Mouse (Mus musculus) embryonic facial prominence, embryonic 15.5 days (tissue): Measurements from ENCODE around the gene Gm20716. TPM values are rescaled to one million over a fixed set of nuclear protein-coding genes. Genes with fewer than 3 reads are reported as not detected.
"Not testable (repeated sequence)": the region's sequence is repeated elsewhere in the genome, so short reads cannot be mapped to it uniquely, and the experiment has no call there.

Source experiments
- ATAC-seq: fragments of 200-750 bp; cut with Nextera tagmentation; 2 replicates; pipeline ENCODE4 v1.8.0; 2017; ENCODE audit warnings: low read depth, moderate TSS enrichment; ENCODE audit not compliant: insufficient number of reproducible peaks, low FRiP score, low TSS enrichment
- H3K27ac ChIP-seq: fragments of 300-500 bp; sonication (generic); replicated peaks from 2 replicates; pipeline ENCODE4 v1.5.1; 2015; ENCODE audit warnings: mild to moderate bottlenecking, inconsistent platforms
- H3K27me3 ChIP-seq: fragments of 300-500 bp; sonication (generic); 2 replicates; pipeline ENCODE4 v1.6.1; 2015; ENCODE audit warnings: inconsistent platforms
- H3K36me3 ChIP-seq: fragments of 300-500 bp; sonication (generic); 2 replicates; pipeline ENCODE4 v1.6.1; 2015; ENCODE audit warnings: mild to moderate bottlenecking, inconsistent platforms
- H3K4me1 ChIP-seq: fragments of 300-500 bp; sonication (generic); 2 replicates; pipeline ENCODE4 v1.6.1; 2015; ENCODE audit warnings: inconsistent platforms
- H3K4me2 ChIP-seq: fragments of 300-500 bp; sonication (generic); replicated peaks from 2 replicates; pipeline ENCODE4 v1.6.1; 2015; ENCODE audit warnings: mild to moderate bottlenecking, inconsistent platforms
- H3K4me3 ChIP-seq: fragments of 300-500 bp; sonication (generic); replicated peaks from 2 replicates; pipeline ENCODE4 v1.5.1; 2015; ENCODE audit warnings: mild to moderate bottlenecking, inconsistent platforms
- H3K9ac ChIP-seq: fragments of 300-500 bp; sonication (generic); 2 replicates; pipeline ENCODE4 v1.6.1; 2015; ENCODE audit warnings: inconsistent platforms
- H3K9me3 ChIP-seq: fragments of 300-500 bp; sonication (generic); replicated peaks from 2 replicates; pipeline ENCODE4 v1.6.1; 2016; ENCODE audit warnings: inconsistent platforms
- WGBS: fragments of 180-500 bp; shearing (Covaris S2); methylation state at CpG from one replicate; pipeline ENCODE4 v1.1.7; 2015; 5-methylcytosine and 5-hydroxymethylcytosine counted together
- polyA plus RNA-seq: library from polyadenylated mRNA; unstranded; fragments of >200 nt; fragmentation: Nextera tagmentation; extraction: Ambion mirVana; gene quantifications from 2 replicates; pipeline ENCODE4 v1.2.1, GENCODE M21; 2015

The Gm20716 gene
- polyA plus RNA-seq, 1 experiment from 2014 or later = 18.6 TPM

GRCm38 (mm10) chr2:168160370-168160930 is 69.7 kb downstream of the Gm20716 start:
- WGBS = 75% methylated on average over 9 of the region's 9 CpGs
- Histone ChIP-seq H3K4me3 (no peak overlapping the region), H3K27ac (no peak overlapping the region), H3K36me3 (no peaks in the 10 kb centered on the region), H3K9ac (no peak overlapping the region), H3K4me2 (no peak overlapping the region), H3K9me3 (no peaks in the 10 kb centered on the region), H3K27me3 (no peaks in the 10 kb centered on the region), H3K4me1 (peaks cover 32% of the 10 kb centered on the region)
- ATAC-seq = no peak

DNA sequence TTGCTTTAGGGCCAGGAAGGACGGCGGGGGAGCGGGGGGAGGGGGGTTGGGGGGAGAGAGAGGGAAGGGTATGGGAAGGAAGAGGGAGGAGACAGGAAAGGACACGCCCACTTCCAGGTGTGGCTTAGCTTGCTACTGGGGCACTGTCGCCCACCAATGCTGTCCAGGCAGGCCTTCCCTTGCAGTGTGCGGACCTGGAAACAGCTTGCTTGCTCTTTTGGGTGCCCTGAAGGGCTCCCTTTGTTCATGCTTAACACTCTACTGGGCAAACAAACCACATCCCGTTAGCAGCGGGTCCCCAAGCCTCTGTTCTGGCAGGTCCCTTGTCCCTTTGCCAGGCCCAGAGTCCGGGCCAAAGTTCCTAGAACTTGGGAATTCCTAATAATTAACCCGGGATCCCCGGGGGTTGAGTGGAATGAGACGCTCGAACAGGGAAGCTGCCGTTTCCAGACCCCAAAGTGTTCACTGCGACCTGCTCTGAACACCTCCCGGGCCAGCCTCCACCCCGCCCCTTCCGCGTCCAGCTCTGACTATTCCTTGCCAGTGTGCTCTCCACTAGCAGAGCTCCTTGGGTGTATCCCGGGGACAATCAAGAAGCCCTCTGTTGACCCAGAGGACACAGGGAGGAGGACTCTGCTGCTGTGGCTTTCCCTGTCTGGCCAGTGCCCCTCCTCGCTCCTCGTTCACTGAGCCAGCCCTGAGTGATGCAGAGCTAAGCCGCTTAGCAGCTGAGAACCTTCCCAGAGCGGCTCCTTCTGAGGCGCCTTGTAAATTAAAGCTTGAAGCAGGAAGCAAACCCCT is 71.1 kb downstream of the Gm20716 start:
- peaks cover 46% of the 10 kb centered on the region for H3K4me1 ChIP-seq
- peak overlapping the region; percentile 23 for H3K4me3 ChIP-seq
- H3K27ac ChIP-seq = peak overlapping the region; percentile 4; the same call in 1 of the 2 replicates
- ATAC-seq = no peak
- H3K9me3 ChIP-seq = no peaks in the 10 kb centered on the region
- no peaks in the 10 kb centered on the region for H3K36me3 ChIP-seq
- WGBS = 7% methylated on average over 25 of the region's 25 CpGs
- no peak overlapping the region for H3K9ac ChIP-seq
- H3K27me3 ChIP-seq = no peaks in the 10 kb centered on the region
- peak overlapping the region; percentile 56 for H3K4me2 ChIP-seq

DNA sequence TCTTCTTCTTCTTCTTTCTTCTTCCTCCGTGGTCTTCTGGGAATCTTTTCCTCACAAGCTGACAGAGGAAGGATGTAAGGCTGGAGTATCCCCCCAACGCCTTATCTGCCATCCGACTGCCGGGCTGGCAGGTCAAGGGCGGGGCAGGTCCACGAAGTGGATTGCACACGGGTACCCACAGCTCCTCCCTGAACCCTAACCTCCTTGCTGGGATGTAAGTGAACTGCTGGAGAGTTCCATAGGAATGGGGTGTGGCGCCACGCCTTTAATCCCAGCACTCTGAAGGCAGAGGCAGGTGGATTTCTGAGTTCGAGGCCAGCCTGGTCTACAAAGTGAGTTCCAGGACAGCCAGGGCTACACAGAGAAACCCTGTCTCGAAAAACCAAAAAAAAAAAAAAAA is 72.2 kb downstream of the Gm20716 start:
- H3K4me1 ChIP-seq = peaks cover 52% of the 10 kb centered on the region
- not testable (repeated sequence) for H3K36me3 ChIP-seq, H3K4me2 ChIP-seq, ATAC-seq, H3K4me3 ChIP-seq, H3K27ac ChIP-seq, H3K9ac ChIP-seq, H3K27me3 ChIP-seq, H3K9me3 ChIP-seq
- WGBS = 49% methylated on average over 10 of the region's 11 CpGs

- Histone ChIP-seq H3K9me3 (no peaks in the 10 kb centered on the region), H3K9ac (no peak overlapping the region), H3K4me1 (peaks cover 42% of the 10 kb centered on the region), H3K27me3 (no peaks in the 10 kb centered on the region), H3K36me3 (no peaks in the 10 kb centered on the region), H3K4me2 (no peak overlapping the region), H3K27ac (no peak overlapping the region), H3K4me3 (no peak overlapping the region)
- WGBS = 46% methylated on average over 14 of the region's 14 CpGs
- no peak for ATAC-seq
Observed at GRCm38 (mm10) chr2:168156361-168156760, 73.8 kb downstream of the Gm20716 start.

DNA sequence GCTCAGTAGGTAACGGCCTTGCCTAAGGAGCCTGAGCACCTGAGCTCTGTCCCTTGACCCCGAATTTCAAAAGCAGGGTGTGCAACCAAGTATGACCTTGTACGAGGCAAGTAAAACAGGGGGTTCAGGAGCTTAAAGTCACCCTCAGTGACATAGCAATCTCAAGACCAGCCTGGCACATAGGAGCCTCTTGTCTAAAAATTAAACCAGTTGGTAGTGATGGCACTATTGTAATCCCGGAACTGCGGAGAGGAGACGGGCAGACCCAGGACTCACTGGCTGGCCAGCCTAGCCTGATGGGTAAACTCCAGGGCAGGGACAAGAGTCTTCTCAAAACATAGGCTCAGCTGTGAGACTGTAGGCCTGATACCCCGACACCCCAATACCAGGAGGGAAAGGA is 74.5 kb downstream of the Gm20716 start:
- no peak overlapping the region for H3K27ac ChIP-seq
- WGBS = 90% methylated on average over 7 of the region's 7 CpGs
- no peaks in the 10 kb centered on the region for H3K9me3 ChIP-seq
- ATAC-seq = no peak
- no peak overlapping the region for H3K9ac ChIP-seq
- H3K36me3 ChIP-seq = no peaks in the 10 kb centered on the region
- no peak overlapping the region for H3K4me2 ChIP-seq
- no peaks in the 10 kb centered on the region for H3K27me3 ChIP-seq
- peaks cover 38% of the 10 kb centered on the region for H3K4me1 ChIP-seq
- H3K4me3 ChIP-seq = no peak overlapping the region

DNA sequence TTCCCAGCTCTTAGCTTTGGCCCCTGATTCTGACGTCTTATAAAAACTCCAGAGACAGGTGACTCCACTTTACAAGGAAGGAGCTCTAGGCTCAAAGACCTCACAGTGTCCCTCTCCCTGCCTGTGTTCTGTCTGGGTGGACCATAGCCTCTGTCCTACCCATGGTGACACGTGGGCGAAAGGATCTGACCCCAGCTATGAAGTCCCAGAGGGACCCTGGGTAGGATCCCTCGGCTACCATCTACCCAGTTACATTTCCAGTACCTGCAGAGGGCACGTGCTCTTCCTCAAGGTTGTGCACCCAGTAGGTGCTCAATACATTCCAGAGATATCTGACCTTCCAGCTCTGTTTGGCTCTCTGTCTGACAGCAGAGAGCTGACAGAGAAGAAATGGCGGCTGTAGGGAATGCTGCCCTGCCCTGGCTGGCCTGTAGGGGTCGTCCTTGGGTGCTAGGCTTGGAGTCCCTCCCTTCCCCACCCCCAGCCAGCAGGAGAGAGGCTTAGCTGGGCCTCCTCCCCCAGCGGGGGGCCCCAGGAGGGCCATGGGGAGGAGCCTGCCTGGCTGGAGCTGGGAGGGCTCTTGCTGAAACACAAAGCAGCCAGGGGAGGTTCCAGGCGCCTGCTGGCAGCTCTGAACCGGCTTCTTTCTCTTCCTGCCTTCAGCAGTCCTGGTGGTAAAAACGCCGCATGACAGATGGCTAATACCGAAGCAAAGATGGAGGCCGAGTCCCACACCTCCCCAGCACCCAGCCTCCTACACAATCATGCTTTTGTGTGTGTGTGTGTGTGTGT is 75.9 kb downstream of the Gm20716 start:
- peak; percentile 91 for ATAC-seq
- peaks cover 31% of the 10 kb centered on the region for H3K4me1 ChIP-seq
- no peaks in the 10 kb centered on the region for H3K27me3 ChIP-seq
- 18% methylated on average over 14 of the region's 14 CpGs for WGBS
- no peaks in the 10 kb centered on the region for H3K36me3 ChIP-seq
- H3K4me3 ChIP-seq = peak overlapping the region; percentile 18
- peak overlapping the region; percentile 78 for H3K27ac ChIP-seq
- peak overlapping the region; percentile 31 for H3K4me2 ChIP-seq
- no peak overlapping the region for H3K9ac ChIP-seq
- no peaks in the 10 kb centered on the region for H3K9me3 ChIP-seq

GRCm38 (mm10) chr2:168149241-168149640 is 80.9 kb downstream of the Gm20716 start:
- H3K4me1 ChIP-seq = peaks cover 24% of the 10 kb centered on the region
- no peak overlapping the region for H3K9ac ChIP-seq
- no peak for ATAC-seq
- H3K4me2 ChIP-seq = no peak overlapping the region
- H3K36me3 ChIP-seq = no peaks in the 10 kb centered on the region
- H3K9me3 ChIP-seq = no peaks in the 10 kb centered on the region
- 84% methylated on average over 8 of the region's 8 CpGs for WGBS
- no peaks in the 10 kb centered on the region for H3K27me3 ChIP-seq
- H3K27ac ChIP-seq = no peak overlapping the region
- H3K4me3 ChIP-seq = no peak overlapping the region

GRCm38 (mm10) chr2:168147722-168148432 is 82.3 kb downstream of the Gm20716 start:
- WGBS = 66% methylated on average over 22 of the region's 22 CpGs
- Histone ChIP-seq H3K4me3 (no peak overlapping the region), H3K9me3 (no peaks in the 10 kb centered on the region), H3K27me3 (no peaks in the 10 kb centered on the region), H3K4me1 (peaks cover 17% of the 10 kb centered on the region; the same call in 1 of the 2 replicates), H3K36me3 (no peaks in the 10 kb centered on the region), H3K9ac (no peak overlapping the region), H3K4me2 (no peak overlapping the region), H3K27ac (no peak overlapping the region)
- no peak for ATAC-seq

DNA sequence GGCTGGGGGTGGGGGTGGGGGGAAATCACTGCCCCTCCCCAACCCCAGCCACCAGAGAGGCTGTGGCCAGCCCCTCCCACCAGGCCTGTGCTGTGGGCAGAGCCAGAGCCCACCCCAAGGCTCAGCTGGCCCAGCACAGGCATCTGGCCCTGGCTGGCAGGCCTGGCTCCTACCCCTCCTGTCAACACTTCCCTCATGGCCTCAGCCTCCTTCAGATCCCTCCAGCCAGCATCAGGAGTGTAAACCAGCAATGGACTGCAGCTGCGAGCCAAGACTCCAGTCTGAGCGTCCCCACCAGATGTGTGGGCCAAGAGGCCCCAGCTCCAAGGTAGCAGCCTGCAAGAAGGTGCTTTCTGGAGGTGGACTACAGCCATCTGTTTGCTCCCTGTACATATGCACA is 84.7 kb downstream of the Gm20716 start:
- H3K4me1 ChIP-seq = peaks cover 17% of the 10 kb centered on the region; the same call in 1 of the 2 replicates
- H3K9ac ChIP-seq = no peak overlapping the region
- WGBS = 39% methylated on average over 2 of the region's 2 CpGs
- H3K36me3 ChIP-seq = no peaks in the 10 kb centered on the region
- no peak overlapping the region for H3K4me3 ChIP-seq
- no peaks in the 10 kb centered on the region for H3K27me3 ChIP-seq
- H3K4me2 ChIP-seq = no peak overlapping the region
- H3K27ac ChIP-seq = peak overlapping the region; percentile 17; the same call in 1 of the 2 replicates
- peak; percentile 72 for ATAC-seq
- no peaks in the 10 kb centered on the region for H3K9me3 ChIP-seq

- ATAC-seq = no peak
- H3K9me3 ChIP-seq = no peaks in the 10 kb centered on the region
- WGBS = 46% methylated on average over 5 of the region's 5 CpGs
- no peak overlapping the region for H3K4me3 ChIP-seq
- no peak overlapping the region for H3K4me2 ChIP-seq
- no peaks in the 10 kb centered on the region for H3K36me3 ChIP-seq
- no peak overlapping the region for H3K9ac ChIP-seq
- no peaks in the 10 kb centered on the region for H3K27me3 ChIP-seq
- peaks cover 17% of the 10 kb centered on the region; the same call in 1 of the 2 replicates for H3K4me1 ChIP-seq
- H3K27ac ChIP-seq = no peak overlapping the region
Observed at GRCm38 (mm10) chr2:168143794-168144193, 86.4 kb downstream of the Gm20716 start.

- Histone ChIP-seq H3K9ac (no peak overlapping the region), H3K36me3 (no peaks in the 10 kb centered on the region), H3K4me3 (no peak overlapping the region), H3K27ac (no peak overlapping the region), H3K4me2 (no peak overlapping the region), H3K9me3 (no peaks in the 10 kb centered on the region), H3K27me3 (no peaks in the 10 kb centered on the region), H3K4me1 (no peaks in the 10 kb centered on the region)
- ATAC-seq = no peak
- WGBS = 66% methylated on average over 15 of the region's 15 CpGs
Observed at GRCm38 (mm10) chr2:168137161-168137560, 93.0 kb downstream of the Gm20716 start.
